Comparison of ENCODE assay signal across 9 mouse cellular contexts in genomic region chr14:31954945-31955344, GRCm38 (mm10).
A peak's percentile ranks its signal among the peaks of the same experiment; 100 is the strongest.
DNase-seq lines count a peak whose midpoint lies in the region; ATAC-seq lines count a peak whose summit lies in the region.
"Had no signal": no experiment of that assay in that cellular context is flagged by ENCODE, and none has a peak within 500 bp of the region (broad histone marks: within the 10 kb centered on the region; RNA-seq: fewer than 3 reads in every experiment).

No protein-coding gene starts in this region.

- no peak overlapping the region for H3K27ac ChIP-seq in kidney, embryonic 16.5 days (ENCODE audit: low read length)
- no peak overlapping the region for H3K27ac ChIP-seq in limb, embryonic 15.5 days
- H3K27ac ChIP-seq: embryonic facial prominence, embryonic 13.5 days had no signal

- H3K9me3 ChIP-seq in kidney, embryonic 16.5 days (ENCODE audit: low read length): no peaks in the 10 kb centered on the region
- no peaks in the 10 kb centered on the region for H3K9me3 ChIP-seq in limb, embryonic 15.5 days
- H3K9me3 ChIP-seq: embryonic facial prominence, embryonic 13.5 days had no signal

- H3K4me1 ChIP-seq in kidney, embryonic 16.5 days (ENCODE audit: insufficient read depth, low read length): no peaks in the 10 kb centered on the region
- 0 out of 2 replicates have a peak, but pooled peaks cover 4% of the 10 kb centered on the region for H3K4me1 ChIP-seq in limb, embryonic 15.5 days
- H3K4me1 ChIP-seq: embryonic facial prominence, embryonic 13.5 days had no signal

- peak; percentile 77 for DNase-seq in A20 (ENCODE audit: low read depth, low spot score)
- peak; percentile 80 for DNase-seq in adrenal gland, adult 2 months
- DNase-seq in embryo, embryonic 10.5 days (ENCODE audit: low spot score): peak; percentile 90
- peak; percentile 59 for DNase-seq in gastrocnemius, postnatal 25 days
- DNase-seq in naive thymus-derived CD4-positive, alpha-beta T cell, adult 2 months (ENCODE audit: low read depth): peak; percentile 76
- DNase-seq in splenic B cell, adult 2 months (ENCODE audit: low read depth, low spot score): peak; percentile 79

- H3K27me3 ChIP-seq in kidney, embryonic 16.5 days (ENCODE audit: insufficient read depth, low read length): no peaks in the 10 kb centered on the region
- H3K27me3 ChIP-seq in limb, embryonic 15.5 days: no peaks in the 10 kb centered on the region
- H3K27me3 ChIP-seq in splenic B cell, adult 2 months (ENCODE audit: control insufficient read depth, insufficient read depth, low read length, poor library complexity, severe bottlenecking): no peaks in the 10 kb centered on the region
- H3K27me3 ChIP-seq: embryonic facial prominence, embryonic 13.5 days had no signal

- H3K4me2 ChIP-seq in kidney, embryonic 16.5 days (replicated peaks; ENCODE audit: low read depth, low read length): no peak overlapping the region
- no peak overlapping the region for H3K4me2 ChIP-seq in limb, embryonic 15.5 days
- H3K4me2 ChIP-seq: embryonic facial prominence, embryonic 13.5 days had no signal

- H3K4me3 ChIP-seq in kidney, embryonic 16.5 days (ENCODE audit: low read length): no peak overlapping the region
- no peak overlapping the region for H3K4me3 ChIP-seq in limb, embryonic 15.5 days
- H3K4me3 ChIP-seq: embryonic facial prominence, embryonic 13.5 days had no signal

- ATAC-seq in kidney, embryonic 16.5 days (ENCODE audit: low FRiP score, low TSS enrichment): peak; percentile 35; the same call in 1 of the 2 replicates
- ATAC-seq in limb, embryonic 15.5 days (ENCODE audit: insufficient number of reproducible peaks, low FRiP score, low TSS enrichment, low read depth): 0 out of 2 replicates have a peak, but pooled peaks have one; percentile 30

- H3K9ac ChIP-seq in kidney, embryonic 16.5 days (replicated peaks; ENCODE audit: low read length): no peak overlapping the region
- no peak overlapping the region for H3K9ac ChIP-seq in limb, embryonic 15.5 days
- H3K9ac ChIP-seq: embryonic facial prominence, embryonic 13.5 days had no signal

- H3K36me3 ChIP-seq in kidney, embryonic 16.5 days (ENCODE audit: insufficient read depth, low read length): no peaks in the 10 kb centered on the region
- H3K36me3 ChIP-seq in limb, embryonic 15.5 days: no peaks in the 10 kb centered on the region
- H3K36me3 ChIP-seq in splenic B cell, adult 2 months (ENCODE audit: control insufficient read depth, insufficient read depth, low read length, poor library complexity, severe bottlenecking): no peaks in the 10 kb centered on the region
- H3K36me3 ChIP-seq: embryonic facial prominence, embryonic 13.5 days had no signal

- 6% methylated on average over 4 of the region's 4 CpGs for WGBS in kidney, embryonic 16.5 days
- 6% methylated on average over 4 of the region's 4 CpGs for WGBS in limb, embryonic 15.5 days
